Mouse (Mus musculus) spleen, postnatal 14 days (tissue): ENCODE results near the gene Aldh1a1.

Experiments
- DNase-seq, 2 experiments: peaks; one replicate each; pipeline ENCODE4 v3.0.0; 2021 to 2022; ENCODE audit warnings: low spot score in 2 of 2

The Aldh1a1 gene

DNA sequence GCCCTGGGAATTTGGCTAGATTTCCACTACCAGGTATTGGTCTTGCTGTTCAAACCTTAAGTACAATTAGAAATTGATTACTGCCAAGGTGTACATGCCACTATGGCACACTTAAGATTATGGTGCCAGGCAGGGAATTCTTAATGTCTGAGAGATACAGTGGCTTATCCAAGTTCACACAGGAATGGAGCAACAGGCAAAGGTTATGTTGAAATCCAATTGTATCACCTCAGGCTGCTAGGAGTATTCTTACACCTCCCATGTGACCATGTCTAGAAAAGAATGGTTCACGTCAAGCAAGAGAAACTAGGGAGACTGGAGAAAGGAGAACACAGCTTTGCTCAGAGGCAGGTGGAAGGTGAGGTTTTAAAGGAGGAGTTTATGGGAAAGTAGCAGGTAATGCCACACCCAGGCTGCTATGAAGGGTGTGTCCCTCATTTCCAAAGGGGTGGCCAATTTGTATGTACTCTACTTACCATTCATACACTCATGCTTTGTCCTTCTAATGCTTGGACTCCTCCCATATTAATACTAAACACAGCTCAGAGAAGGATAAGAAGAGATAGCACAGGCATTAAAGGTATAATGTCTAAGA is 160.7 kb downstream of the Aldh1a1 start:
- DNase-seq = no peak

DNA sequence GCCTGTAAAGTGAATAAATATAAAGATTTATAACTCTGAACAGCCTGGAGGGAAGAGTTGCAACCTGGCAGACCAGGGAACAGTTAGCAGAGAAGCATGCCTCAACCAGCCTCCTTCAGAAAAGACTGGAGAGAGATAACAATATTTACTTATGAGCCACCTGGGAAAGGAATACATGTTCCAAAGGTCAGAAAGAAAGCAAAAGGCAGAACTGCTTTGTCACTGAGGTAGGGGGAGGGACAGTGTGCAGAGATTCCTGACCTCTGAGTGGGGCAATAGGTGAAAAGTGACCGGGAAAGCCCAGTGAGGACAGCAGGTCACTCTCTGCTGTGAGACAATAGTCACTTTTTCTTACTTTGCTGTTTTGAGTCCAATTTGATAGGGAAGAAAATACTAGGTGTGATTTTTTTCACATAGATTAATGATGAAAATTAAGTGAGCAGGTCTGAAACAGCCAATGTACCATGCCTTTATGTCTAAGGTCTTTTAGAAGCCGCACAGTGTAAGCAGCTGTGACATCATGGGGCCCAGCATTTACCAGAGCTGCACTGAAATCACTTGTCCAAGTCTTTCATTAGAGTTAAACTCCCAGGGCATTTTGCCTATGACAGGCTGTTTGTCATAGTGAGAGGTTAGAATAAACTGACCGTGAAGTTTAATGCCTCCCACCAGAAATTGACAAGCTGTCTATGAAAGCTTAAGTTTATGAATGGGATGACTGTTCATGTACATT is 161.8 kb downstream of the Aldh1a1 start:
- no peak for DNase-seq

DNA sequence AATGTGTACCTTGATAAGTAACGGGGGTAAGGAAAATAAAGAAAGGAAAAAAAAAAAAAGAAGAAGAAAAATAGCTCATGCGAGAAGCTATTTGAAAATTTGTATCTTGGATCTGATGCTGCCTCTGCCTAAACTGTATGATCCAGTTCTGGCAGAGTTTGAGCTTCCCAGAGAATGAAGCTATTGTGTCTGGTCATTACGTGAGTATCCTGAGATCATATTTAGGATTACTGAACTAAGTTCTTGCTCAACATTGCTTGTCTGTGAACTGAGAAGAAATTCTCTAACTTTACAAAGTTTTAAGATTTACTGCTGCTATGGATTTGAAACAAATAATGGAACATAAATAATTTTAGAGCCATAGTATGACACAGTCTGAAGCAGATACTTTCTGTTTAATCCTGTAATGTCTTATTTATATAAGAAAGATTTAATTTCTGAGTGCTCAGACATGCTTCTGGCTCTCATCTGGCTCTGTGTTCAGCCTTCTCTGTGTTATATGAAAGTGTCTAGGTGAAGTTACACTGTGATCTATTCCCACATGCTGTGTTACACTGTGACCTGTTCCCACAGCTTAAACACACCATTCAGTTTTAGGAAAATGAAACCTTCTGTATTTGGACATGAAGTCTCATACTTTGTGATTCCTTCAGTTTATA is 185.3 kb downstream of the Aldh1a1 start:
- no peak for DNase-seq
